Mouse (Mus musculus) midbrain, embryonic 16.5 days (tissue): ENCODE results near the gene Prok1. TPM values are rescaled to one million over a fixed set of nuclear protein-coding genes. Genes with fewer than 3 reads are reported as not detected.

Experiments
- ATAC-seq: fragments of 200-750 bp; cut with Nextera tagmentation; 2 replicates; pipeline ENCODE4 v1.8.0; 2017; ENCODE audit warnings: moderate TSS enrichment
- H3K27ac ChIP-seq: fragments of 300-500 bp; sonication (generic); 2 replicates; pipeline ENCODE4 v1.5.1; 2014; ENCODE audit warnings: mild to moderate bottlenecking, low read length, mixed read lengths
- H3K27me3 ChIP-seq: fragments of 300-500 bp; sonication (generic); 2 replicates; pipeline ENCODE4 v1.6.1; 2014; ENCODE audit warnings: low read depth, low read length, mixed read lengths; ENCODE audit not compliant: control insufficient read depth, insufficient read depth
- H3K36me3 ChIP-seq: fragments of 300-500 bp; sonication (generic); 2 replicates; pipeline ENCODE4 v1.6.1; 2014; ENCODE audit warnings: mild to moderate bottlenecking, low read length, moderate library complexity, mixed read lengths; ENCODE audit not compliant: control insufficient read depth, insufficient read depth
- H3K4me1 ChIP-seq: fragments of 300-500 bp; sonication (generic); 2 replicates; pipeline ENCODE4 v1.6.1; 2014; ENCODE audit warnings: mild to moderate bottlenecking, low read length, mixed read lengths; ENCODE audit not compliant: control insufficient read depth, insufficient read depth
- H3K4me2 ChIP-seq: fragments of 300-500 bp; sonication (generic); 2 replicates; pipeline ENCODE4 v1.6.1; 2014; ENCODE audit warnings: mild to moderate bottlenecking, low read length, mixed read lengths
- H3K4me3 ChIP-seq: fragments of 300-500 bp; sonication (generic); 2 replicates; pipeline ENCODE4 v1.5.1; 2014; ENCODE audit warnings: low read depth, mild to moderate bottlenecking, low read length, moderate library complexity, mixed read lengths
- H3K9ac ChIP-seq: fragments of 300-500 bp; sonication (generic); 2 replicates; pipeline ENCODE4 v1.6.1; 2014; ENCODE audit warnings: low read depth, low read length, mixed read lengths
- H3K9me3 ChIP-seq: fragments of 300-500 bp; sonication (generic); replicated peaks from 2 replicates; pipeline ENCODE4 v1.6.1; 2014; ENCODE audit warnings: mild to moderate bottlenecking, low read length, mixed read lengths; ENCODE audit not compliant: control insufficient read depth, poor library complexity, severe bottlenecking
- WGBS: fragments of 180-500 bp; shearing (Covaris S2); extraction: QIAGEN DNeasy Blood & Tissue Kit; methylation state at CpG from one replicate; pipeline ENCODE4 v1.1.7; 2014; 5-methylcytosine and 5-hydroxymethylcytosine counted together
- polyA plus RNA-seq: library from polyadenylated mRNA; unstranded; fragments of >200 nt; fragmentation: Nextera tagmentation; extraction: Ambion mirVana; gene quantifications from 2 replicates; pipeline ENCODE4 v1.2.1, GENCODE M21; 2015

The Prok1 gene
- polyA plus RNA-seq, 1 experiment from 2014 or later: 0.08 TPM

DNA sequence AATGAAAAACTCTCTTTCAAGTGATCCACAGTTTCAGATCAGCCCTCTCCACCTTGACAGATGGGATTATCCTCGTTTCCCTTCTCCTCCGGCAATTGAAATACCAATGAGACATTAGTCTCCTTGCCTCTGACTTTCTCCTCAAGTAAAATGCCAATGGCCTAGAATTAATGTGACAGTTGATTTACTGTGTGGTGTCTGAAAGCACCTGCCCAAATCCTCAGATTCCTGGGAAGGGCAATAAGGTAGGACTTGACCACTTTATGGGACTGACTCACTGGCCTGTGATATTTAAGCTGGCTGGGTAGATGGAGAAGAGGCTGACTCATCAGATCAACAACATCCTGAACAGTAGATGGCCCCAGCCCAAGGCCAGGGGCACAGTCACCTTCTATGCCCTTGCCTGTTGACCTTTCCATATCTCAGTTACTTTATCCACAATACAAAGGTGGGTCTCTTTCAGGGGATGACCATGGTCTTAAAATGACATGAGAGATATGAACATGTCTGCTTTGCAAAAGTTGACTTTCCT is 27.4 kb upstream of the Prok1 start:
- 54% methylated on average over 2 of the region's 2 CpGs for WGBS
- H3K9ac ChIP-seq: no peak overlapping the region
- H3K27ac ChIP-seq: no peak overlapping the region
- H3K27me3 ChIP-seq: no peaks in the 10 kb centered on the region
- H3K4me3 ChIP-seq: no peak overlapping the region
- H3K4me1 ChIP-seq: no peaks in the 10 kb centered on the region
- no peaks in the 10 kb centered on the region for H3K36me3 ChIP-seq
- no peak overlapping the region for H3K4me2 ChIP-seq
- no peak for ATAC-seq
- H3K9me3 ChIP-seq: no peaks in the 10 kb centered on the region

DNA sequence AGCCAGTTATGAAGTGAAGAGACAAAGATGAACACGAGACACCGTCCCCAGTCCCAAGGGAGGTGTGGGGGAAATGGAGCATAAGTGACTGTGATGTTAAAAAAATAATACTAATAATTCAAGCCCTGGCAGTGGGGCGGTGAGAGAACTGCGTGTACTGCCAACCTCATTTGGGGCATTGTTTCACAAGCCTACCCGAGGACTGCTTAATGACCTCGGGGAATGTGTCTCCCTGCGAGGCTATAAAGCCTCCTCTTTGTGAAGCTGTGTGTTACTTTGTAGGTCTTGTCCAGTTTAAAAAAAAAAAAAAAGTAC is 22.3 kb upstream of the Prok1 start:
- H3K36me3 ChIP-seq: no peaks in the 10 kb centered on the region
- no peaks in the 10 kb centered on the region for H3K27me3 ChIP-seq
- no peak overlapping the region for H3K27ac ChIP-seq
- no peak overlapping the region for H3K4me3 ChIP-seq
- no peaks in the 10 kb centered on the region for H3K9me3 ChIP-seq
- WGBS: 38% methylated on average over 7 of the region's 7 CpGs
- H3K9ac ChIP-seq: no peak overlapping the region
- ATAC-seq: no peak
- peaks cover 11% of the 10 kb centered on the region for H3K4me1 ChIP-seq
- no peak overlapping the region for H3K4me2 ChIP-seq

DNA sequence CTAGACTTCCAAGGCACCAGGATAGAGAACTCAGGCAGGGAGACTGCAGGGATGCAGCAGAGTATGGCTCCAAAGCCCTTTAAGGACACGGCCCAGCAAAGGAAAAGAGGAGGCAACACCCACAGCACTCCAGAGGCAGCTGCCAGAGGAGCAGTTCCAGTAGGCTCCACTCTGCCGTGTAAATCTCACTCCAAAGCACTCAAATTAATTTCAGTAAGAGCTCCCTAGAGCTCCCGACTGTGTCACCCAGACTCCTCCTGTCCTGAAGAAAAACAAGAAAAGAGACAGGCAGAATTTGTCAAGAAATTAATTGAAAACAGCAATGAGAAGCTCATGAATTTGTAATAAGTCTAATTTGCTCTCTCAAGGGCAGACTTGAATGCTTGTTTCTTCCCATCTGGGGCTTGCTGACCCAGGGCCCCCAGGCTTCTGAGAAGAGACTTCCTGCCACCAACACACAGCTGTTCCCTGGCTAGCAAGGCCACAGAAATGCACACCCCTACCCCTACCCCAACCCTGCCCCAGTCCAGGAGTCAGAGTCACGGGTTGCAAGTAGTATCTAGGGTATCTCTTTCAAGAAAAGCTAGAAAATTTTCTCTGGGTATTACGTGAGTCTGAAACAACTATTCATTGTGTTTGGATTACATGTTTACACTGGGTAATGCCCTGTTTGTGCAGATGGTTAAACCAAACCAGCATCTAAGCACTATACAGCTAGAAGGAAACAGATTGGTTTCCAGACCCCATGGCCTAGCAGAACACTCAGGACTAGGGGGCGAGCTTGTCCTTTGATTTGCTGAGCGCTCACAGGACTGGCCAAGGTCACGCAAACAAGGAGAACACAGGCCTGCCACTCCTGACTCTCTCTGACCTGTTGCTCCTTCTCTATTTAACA is 21.7 kb upstream of the Prok1 start:
- Histone ChIP-seq H3K9ac (0 out of 2 replicates have a peak overlapping the region, but pooled peaks have one; percentile 14), H3K4me1 (peaks cover 11% of the 10 kb centered on the region), H3K4me2 (no peak overlapping the region), H3K36me3 (no peaks in the 10 kb centered on the region), H3K27ac (peak overlapping the region; percentile 42; the same call in 1 of the 2 replicates), H3K9me3 (no peaks in the 10 kb centered on the region), H3K4me3 (no peak overlapping the region), H3K27me3 (no peaks in the 10 kb centered on the region)
- peak; percentile 50; the same call in 1 of the 2 replicates for ATAC-seq
- 52% methylated on average over 8 of the region's 8 CpGs for WGBS

DNA sequence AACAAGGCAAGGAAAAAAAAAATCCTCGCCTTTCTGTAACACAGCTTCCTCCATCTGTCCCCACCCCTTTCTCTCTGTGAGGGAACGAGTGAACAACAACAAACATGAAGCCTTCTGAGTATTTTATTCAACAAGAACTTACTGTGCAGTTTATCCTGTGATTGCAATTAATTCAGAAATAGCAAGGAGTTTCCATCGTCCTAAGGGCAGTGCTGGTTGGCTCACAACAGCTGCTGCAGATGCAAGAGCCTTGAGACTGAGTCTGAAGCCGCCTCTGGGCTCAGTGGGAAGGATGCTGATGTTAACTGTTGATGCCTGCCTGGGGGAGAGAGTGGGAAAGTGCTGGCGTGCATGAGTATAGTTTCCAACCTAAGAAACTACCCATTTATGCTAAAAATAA is 18.4 kb upstream of the Prok1 start:
- no peak overlapping the region for H3K27ac ChIP-seq
- H3K4me1 ChIP-seq: peaks cover 11% of the 10 kb centered on the region
- H3K4me2 ChIP-seq: no peak overlapping the region
- no peak for ATAC-seq
- no peak overlapping the region for H3K9ac ChIP-seq
- no peaks in the 10 kb centered on the region for H3K36me3 ChIP-seq
- no peaks in the 10 kb centered on the region for H3K9me3 ChIP-seq
- 55% methylated on average over 5 of the region's 5 CpGs for WGBS
- no peak overlapping the region for H3K4me3 ChIP-seq
- no peaks in the 10 kb centered on the region for H3K27me3 ChIP-seq

DNA sequence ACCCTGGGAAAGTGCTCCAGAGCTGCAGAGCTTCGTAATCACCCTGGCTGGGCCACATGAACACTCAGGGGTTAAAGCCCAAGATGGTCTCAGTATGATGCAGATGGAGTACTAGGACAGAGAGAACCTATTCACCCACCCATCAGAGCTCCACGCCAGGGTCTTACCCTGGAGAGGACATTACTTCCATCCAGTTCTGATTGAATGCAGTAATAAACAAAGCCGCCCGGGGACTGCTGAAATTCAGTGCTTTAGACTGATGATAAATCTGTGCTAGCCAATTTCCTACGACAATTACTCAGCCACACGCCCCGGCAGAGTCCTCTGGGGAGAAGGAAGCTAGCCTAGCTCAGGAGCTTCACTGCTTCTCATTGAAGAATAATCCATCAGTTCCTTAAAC is 17.2 kb upstream of the Prok1 start:
- Histone ChIP-seq H3K4me2 (no peak overlapping the region), H3K9ac (no peak overlapping the region), H3K9me3 (no peaks in the 10 kb centered on the region), H3K27me3 (no peaks in the 10 kb centered on the region), H3K36me3 (no peaks in the 10 kb centered on the region), H3K4me3 (no peak overlapping the region), H3K4me1 (peaks cover 11% of the 10 kb centered on the region), H3K27ac (no peak overlapping the region)
- WGBS: 56% methylated on average over 7 of the region's 7 CpGs
- ATAC-seq: no peak

DNA sequence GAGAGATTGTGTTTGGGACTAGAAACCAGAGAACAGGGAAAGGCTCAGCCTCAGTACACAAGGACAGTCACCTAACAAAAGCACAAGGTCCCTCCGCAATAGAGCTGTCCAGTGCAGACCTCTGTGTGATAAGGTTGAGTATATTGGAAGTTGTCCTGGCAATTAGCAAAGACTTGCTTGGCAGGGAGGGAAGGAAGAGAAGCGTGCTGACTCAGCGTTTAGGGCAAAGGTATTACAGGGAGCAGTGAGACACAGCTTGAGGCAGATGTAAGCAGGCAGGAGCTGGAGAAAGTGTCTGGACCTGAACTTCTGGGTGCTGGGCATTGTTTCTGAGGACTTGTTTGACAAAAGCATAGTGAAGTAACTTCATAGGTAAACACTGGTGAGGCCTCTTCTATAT is 16.5 kb upstream of the Prok1 start:
- Histone ChIP-seq H3K27me3 (no peaks in the 10 kb centered on the region), H3K9ac (no peak overlapping the region), H3K4me2 (no peak overlapping the region), H3K36me3 (no peaks in the 10 kb centered on the region), H3K4me3 (no peak overlapping the region), H3K4me1 (peaks cover 5% of the 10 kb centered on the region), H3K9me3 (no peaks in the 10 kb centered on the region), H3K27ac (no peak overlapping the region)
- 93% methylated on average over 3 of the region's 3 CpGs for WGBS
- ATAC-seq: no peak

DNA sequence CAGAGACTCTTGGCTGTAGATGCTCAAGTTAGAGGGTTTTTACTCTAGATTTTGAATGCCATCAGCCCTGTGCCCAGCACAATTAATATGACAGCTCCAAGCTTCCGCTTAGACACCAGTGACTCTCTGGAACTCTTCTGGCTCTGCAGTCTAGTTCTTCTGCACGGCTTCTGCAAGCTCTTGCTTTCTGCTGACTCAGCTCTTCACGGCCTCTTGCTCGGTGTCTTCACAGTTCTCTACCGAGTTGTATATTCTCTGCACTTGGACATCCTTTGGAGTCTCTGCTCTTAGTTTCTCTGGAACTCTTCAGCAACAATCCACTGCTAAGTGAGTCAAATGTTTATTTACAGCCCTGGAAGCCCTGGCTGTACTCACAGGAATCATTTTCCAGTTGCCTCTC is 14.4 kb upstream of the Prok1 start:
- WGBS: 86% methylated on average over 5 of the region's 5 CpGs
- no peaks in the 10 kb centered on the region for H3K4me1 ChIP-seq
- H3K36me3 ChIP-seq: no peaks in the 10 kb centered on the region
- no peaks in the 10 kb centered on the region for H3K9me3 ChIP-seq
- no peak overlapping the region for H3K27ac ChIP-seq
- no peak for ATAC-seq
- no peak overlapping the region for H3K4me2 ChIP-seq
- H3K4me3 ChIP-seq: no peak overlapping the region
- no peak overlapping the region for H3K9ac ChIP-seq
- H3K27me3 ChIP-seq: no peaks in the 10 kb centered on the region

DNA sequence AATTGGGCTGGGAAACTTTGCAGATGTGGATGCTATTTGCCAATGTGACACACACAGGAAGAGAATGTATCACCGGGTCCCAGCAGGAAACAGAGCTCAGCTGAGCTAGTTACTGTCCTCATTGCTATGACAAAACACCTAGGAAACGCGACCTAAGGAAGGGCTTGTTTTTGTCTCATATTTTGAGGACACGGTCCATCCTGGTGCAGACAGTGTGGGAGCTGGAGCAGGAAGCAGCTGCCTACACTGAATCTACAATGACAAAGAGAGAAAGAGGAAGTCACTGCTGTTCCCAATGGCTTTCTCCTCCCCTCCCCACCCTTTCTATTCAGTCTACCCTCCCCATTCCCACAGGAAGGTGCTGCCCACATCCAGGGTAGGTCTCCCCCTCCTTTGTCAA is 12.5 kb upstream of the Prok1 start:
- no peaks in the 10 kb centered on the region for H3K4me1 ChIP-seq
- no peak for ATAC-seq
- H3K9me3 ChIP-seq: no peaks in the 10 kb centered on the region
- no peak overlapping the region for H3K27ac ChIP-seq
- no peak overlapping the region for H3K4me2 ChIP-seq
- 82% methylated on average over 4 of the region's 4 CpGs for WGBS
- no peak overlapping the region for H3K9ac ChIP-seq
- H3K36me3 ChIP-seq: no peaks in the 10 kb centered on the region
- H3K4me3 ChIP-seq: no peak overlapping the region
- no peaks in the 10 kb centered on the region for H3K27me3 ChIP-seq

DNA sequence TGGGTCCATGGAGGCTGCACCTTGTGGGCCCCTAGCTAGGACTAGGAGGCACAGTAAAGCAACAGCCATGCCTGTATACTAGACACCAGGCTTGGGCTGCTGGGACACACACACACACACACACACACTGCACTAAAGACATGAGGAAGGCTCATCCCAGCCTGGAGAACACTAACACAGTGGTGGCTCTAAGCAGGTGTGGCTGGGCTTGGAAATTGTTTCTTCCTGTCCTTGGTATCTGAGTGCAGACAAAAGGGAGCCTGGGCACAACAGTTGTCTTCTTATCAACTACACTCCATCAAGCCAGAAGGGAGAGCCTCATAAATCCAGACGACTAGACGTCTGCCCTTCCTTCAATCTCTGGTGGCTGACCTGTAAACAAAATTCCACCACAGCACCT is 10.8 kb upstream of the Prok1 start:
- Histone ChIP-seq H3K4me2 (no peak overlapping the region), H3K27ac (no peak overlapping the region), H3K9me3 (no peaks in the 10 kb centered on the region), H3K9ac (no peak overlapping the region), H3K36me3 (no peaks in the 10 kb centered on the region), H3K27me3 (no peaks in the 10 kb centered on the region), H3K4me3 (no peak overlapping the region), H3K4me1 (no peaks in the 10 kb centered on the region)
- no peak for ATAC-seq
- WGBS: 87% methylated on average over 2 of the region's 2 CpGs
